Mouse (Mus musculus): ENCODE results near the gene Vmn2r67. TPM values are rescaled to one million over a fixed set of nuclear protein-coding genes. Genes with fewer than 3 reads are reported as not detected.
"Not testable (repeated sequence)": the region's sequence is repeated elsewhere in the genome, so short reads cannot be mapped to it uniquely, and the experiment has no call there.

The Vmn2r67 gene
- polyA plus RNA-seq (2012; fragmentation: generic; extraction: Trizol): not detected
- long read RNA-seq, experiment 1: 0 reads
- long read RNA-seq, experiment 2: 0 reads

GRCm38 (mm10) chr7:85155898-85156297 lies at the start of gene Vmn2r67:
Gene Vmn2r67 (minus strand): TSS chr7:85155998.
- no peaks in the 10 kb centered on the region for H3K27me3 ChIP-seq (ENCODE audit: control insufficient read depth, insufficient read depth, insufficient read length)
- no peak for TF ChIP-seq FOSL1 (IDR thresholded peaks at IDR 0.05; ENCODE audit: insufficient read depth, low read length, poor library complexity, severe bottlenecking)
- TF ChIP-seq CTCF (IDR thresholded peaks at IDR 0.05; ENCODE audit: control insufficient read depth, insufficient read depth, insufficient read length): no peak
- H3K4me3 ChIP-seq (ENCODE audit: insufficient read depth, poor library complexity, severe bottlenecking): no peak within 1 kb of the TSS
- H3ac ChIP-seq (ENCODE audit: control insufficient read depth, insufficient read length, low read depth): no peak within 1 kb of the TSS
- no peaks in the 10 kb centered on the region for H3K36me3 ChIP-seq (ENCODE audit: control insufficient read depth, insufficient read depth)
- no peaks in the 10 kb centered on the region for H3K79me3 ChIP-seq (ENCODE audit: low read depth)
- H3K79me2 ChIP-seq (ENCODE audit: control insufficient read depth, insufficient read depth): no peaks in the 10 kb centered on the region

- not testable (repeated sequence) for H3K4me3 ChIP-seq (ENCODE audit: insufficient read depth, poor library complexity, severe bottlenecking); H3K79me2 ChIP-seq (ENCODE audit: control insufficient read depth, insufficient read depth); H3ac ChIP-seq (ENCODE audit: control insufficient read depth, insufficient read length, low read depth); H3K79me3 ChIP-seq (ENCODE audit: low read depth); H3K36me3 ChIP-seq (ENCODE audit: control insufficient read depth, insufficient read depth); H3K27me3 ChIP-seq (ENCODE audit: control insufficient read depth, insufficient read depth, insufficient read length)
Measured at GRCm38 (mm10) chr7:85104531-85104930, 51.3 kb downstream of the Vmn2r67 start.

Other genes starting within 250 kb of the Vmn2r67 start
- gene Vmn2r65, start 191.9 kb downstream of the Vmn2r67 start, polyA plus RNA-seq (2012; fragmentation: generic; extraction: Trizol): not detected
- not detected for gene Vmn2r66, start 143.7 kb downstream of the Vmn2r67 start, polyA plus RNA-seq (2012; fragmentation: generic; extraction: Trizol)
- gene Vmn2r68, start 81.8 kb upstream of the Vmn2r67 start, polyA plus RNA-seq (2012; fragmentation: generic; extraction: Trizol): not detected